10 mouse cellular contexts compared by ENCODE assay signal in genomic region chr6:4972808-4973207, GRCm38 (mm10).
DNase-seq lines count a peak whose midpoint lies in the region; ATAC-seq and TF ChIP-seq lines count a peak whose summit lies in the region.
"Had no signal": no experiment of that assay in that cellular context is flagged by ENCODE, and none has a peak within 500 bp of the region (broad histone marks: within the 10 kb centered on the region; RNA-seq: fewer than 3 reads in every experiment).

No protein-coding gene starts in this region.

- no peaks in the 10 kb centered on the region for H3K9me3 ChIP-seq in liver, postnatal 0 days (ENCODE audit: low read length)
- no peaks in the 10 kb centered on the region for H3K9me3 ChIP-seq in liver, embryonic 12.5 days (replicated peaks)
- no peaks in the 10 kb centered on the region for H3K9me3 ChIP-seq in kidney, embryonic 15.5 days (replicated peaks)
- H3K9me3 ChIP-seq in neural tube, embryonic 13.5 days = no peaks in the 10 kb centered on the region
- H3K9me3 ChIP-seq in heart, embryonic 11.5 days (replicated peaks; ENCODE audit: control insufficient read depth, low read length) = no peaks in the 10 kb centered on the region
- H3K9me3 ChIP-seq: heart, embryonic 12.5 days; midbrain, embryonic 12.5 days had no signal

- TF ChIP-seq CTCF in liver, postnatal 0 days (IDR thresholded peaks at IDR 0.05; ENCODE audit: low read depth) = no peak

- peak; percentile 46 for DNase-seq in adrenal gland, postnatal 14 days
- no peak for DNase-seq in adrenal gland, postnatal 4 days (ENCODE audit: low spot score in 2 of 2)
- DNase-seq in liver, postnatal 0 days = no peak
- no peak for DNase-seq in gastrocnemius, postnatal 36 days

- no peaks in the 10 kb centered on the region for H3K36me3 ChIP-seq in liver, postnatal 0 days (replicated peaks; ENCODE audit: insufficient read depth, low read length)
- H3K36me3 ChIP-seq in liver, embryonic 12.5 days = no peaks in the 10 kb centered on the region
- no peaks in the 10 kb centered on the region for H3K36me3 ChIP-seq in kidney, embryonic 15.5 days
- H3K36me3 ChIP-seq in neural tube, embryonic 13.5 days = no peaks in the 10 kb centered on the region
- H3K36me3 ChIP-seq in heart, embryonic 11.5 days (ENCODE audit: control insufficient read depth, insufficient read depth, low read length) = no peaks in the 10 kb centered on the region
- H3K36me3 ChIP-seq: heart, embryonic 12.5 days; midbrain, embryonic 12.5 days had no signal

- peak; percentile 33; the same call in 1 of the 2 replicates for ATAC-seq in liver, postnatal 0 days
- no peak for ATAC-seq in liver, embryonic 12.5 days
- peak; percentile 60; the same call in 1 of the 2 replicates for ATAC-seq in kidney, embryonic 15.5 days (replicated peaks; ENCODE audit: low FRiP score)
- 0 out of 2 replicates have a peak, but pooled peaks have one; percentile 62 for ATAC-seq in neural tube, embryonic 13.5 days (ENCODE audit: low read depth)
- ATAC-seq in heart, embryonic 11.5 days (replicated peaks; ENCODE audit: insufficient number of reproducible peaks, low FRiP score, low TSS enrichment) = no peak

- no peak overlapping the region for H3K4me3 ChIP-seq in liver, postnatal 0 days (ENCODE audit: low read depth, low read length)
- no peak overlapping the region for H3K4me3 ChIP-seq in liver, embryonic 12.5 days
- H3K4me3 ChIP-seq in kidney, embryonic 15.5 days (replicated peaks) = no peak overlapping the region
- H3K4me3 ChIP-seq in neural tube, embryonic 13.5 days = no peak overlapping the region
- H3K4me3 ChIP-seq in heart, embryonic 11.5 days (ENCODE audit: low read depth, low read length) = no peak overlapping the region
- H3K4me3 ChIP-seq: heart, embryonic 12.5 days; midbrain, embryonic 12.5 days had no signal

- no peak overlapping the region for H3K9ac ChIP-seq in liver, postnatal 0 days (replicated peaks)
- H3K9ac ChIP-seq in liver, embryonic 12.5 days = no peak overlapping the region
- no peak overlapping the region for H3K9ac ChIP-seq in kidney, embryonic 15.5 days
- H3K9ac ChIP-seq in neural tube, embryonic 13.5 days = no peak overlapping the region
- no peak overlapping the region for H3K9ac ChIP-seq in heart, embryonic 11.5 days (ENCODE audit: low read depth, low read length)
- H3K9ac ChIP-seq: heart, embryonic 12.5 days; midbrain, embryonic 12.5 days had no signal

- no peak overlapping the region; the same call in 1 of the 2 replicates for H3K27ac ChIP-seq in liver, postnatal 0 days (ENCODE audit: low read depth)
- H3K27ac ChIP-seq in liver, embryonic 12.5 days = no peak overlapping the region
- peak overlapping the region; percentile 19; the same call in 1 of the 2 replicates for H3K27ac ChIP-seq in kidney, embryonic 15.5 days
- H3K27ac ChIP-seq in neural tube, embryonic 13.5 days (replicated peaks) = 0 out of 2 replicates have a peak overlapping the region, but pooled peaks have one; percentile 18
- H3K27ac ChIP-seq in heart, embryonic 11.5 days (ENCODE audit: low read depth, low read length) = no peak overlapping the region
- H3K27ac ChIP-seq: midbrain, embryonic 12.5 days had no signal

- intact Hi-C loops in gastrocnemius, postnatal 36 days (cut with DNase I) = no loop called here

- no peak overlapping the region for H3K4me2 ChIP-seq in liver, postnatal 0 days (ENCODE audit: low read depth, low read length)
- H3K4me2 ChIP-seq in liver, embryonic 12.5 days = no peak overlapping the region
- no peak overlapping the region for H3K4me2 ChIP-seq in kidney, embryonic 15.5 days
- H3K4me2 ChIP-seq in neural tube, embryonic 13.5 days = no peak overlapping the region
- no peak overlapping the region for H3K4me2 ChIP-seq in heart, embryonic 11.5 days
- H3K4me2 ChIP-seq: heart, embryonic 12.5 days; midbrain, embryonic 12.5 days had no signal

- H3K4me1 ChIP-seq in liver, postnatal 0 days (ENCODE audit: insufficient read depth) = 0 out of 2 replicates have a peak, but pooled peaks cover 2% of the 10 kb centered on the region
- H3K4me1 ChIP-seq in liver, embryonic 12.5 days = no peaks in the 10 kb centered on the region
- peaks cover 8% of the 10 kb centered on the region; the same call in 1 of the 2 replicates for H3K4me1 ChIP-seq in kidney, embryonic 15.5 days
- peaks cover 7% of the 10 kb centered on the region; the same call in 1 of the 2 replicates for H3K4me1 ChIP-seq in neural tube, embryonic 13.5 days (replicated peaks)
- H3K4me1 ChIP-seq in heart, embryonic 11.5 days (ENCODE audit: control insufficient read depth, insufficient read depth, low read length) = no peaks in the 10 kb centered on the region
- H3K4me1 ChIP-seq: midbrain, embryonic 12.5 days had no signal

- no peak for TF ChIP-seq EP300 in liver, postnatal 0 days (IDR thresholded peaks at IDR 0.05; ENCODE audit: low read depth)

- 65% methylated on average over 6 of the region's 6 CpGs for WGBS in liver, postnatal 0 days (ENCODE audit: insufficient replicate concordance)
- WGBS in liver, embryonic 12.5 days (ENCODE audit: insufficient replicate concordance) = 65% methylated on average over 6 of the region's 6 CpGs
- WGBS in kidney, embryonic 15.5 days = 35% methylated on average over 6 of the region's 6 CpGs
- WGBS in neural tube, embryonic 13.5 days = 45% methylated on average over 6 of the region's 6 CpGs
- 53% methylated on average over 6 of the region's 6 CpGs for WGBS in heart, embryonic 11.5 days (ENCODE audit: insufficient replicate concordance)

- no peaks in the 10 kb centered on the region for H3K27me3 ChIP-seq in liver, postnatal 0 days (ENCODE audit: insufficient read depth, low read length)
- no peaks in the 10 kb centered on the region for H3K27me3 ChIP-seq in liver, embryonic 12.5 days (replicated peaks)
- H3K27me3 ChIP-seq in kidney, embryonic 15.5 days = no peaks in the 10 kb centered on the region
- no peaks in the 10 kb centered on the region for H3K27me3 ChIP-seq in neural tube, embryonic 13.5 days
- H3K27me3 ChIP-seq in heart, embryonic 11.5 days (ENCODE audit: control insufficient read depth, insufficient read depth, low read length) = no peaks in the 10 kb centered on the region
- H3K27me3 ChIP-seq: heart, embryonic 12.5 days; midbrain, embryonic 12.5 days had no signal

Comparison
In these comparisons a context has a peak if more than half of its experiments do, and no peak if none do; other contexts are left out.
1. ATAC-seq: peak in liver, postnatal 0 days (single experiment), kidney, embryonic 15.5 days (single experiment) and neural tube, embryonic 13.5 days (single experiment); none in liver, embryonic 12.5 days (single experiment) and heart, embryonic 11.5 days (single experiment).
2. H3K27ac ChIP-seq: peak in kidney, embryonic 15.5 days (single experiment) and neural tube, embryonic 13.5 days (single experiment); none in liver, postnatal 0 days (single experiment), liver, embryonic 12.5 days (single experiment) and heart, embryonic 11.5 days (single experiment).